Mouse (Mus musculus) liver, postnatal 0 days (tissue): Measurements from ENCODE around the gene Per1. TPM values are rescaled to one million over a fixed set of nuclear protein-coding genes. Genes with fewer than 3 reads are reported as not detected.

ENCODE experiments used
- ATAC-seq: fragments of 200-750 bp; cut with Nextera tagmentation; 2 replicates; pipeline ENCODE4 v1.8.0; 2017; ENCODE audit warnings: mild to moderate bottlenecking, moderate library complexity
- DNase-seq: peaks from one replicate; pipeline ENCODE4 v3.0.0-alpha.2; 2016
- H3K27ac ChIP-seq: fragments of 300-500 bp; sonication (generic); 2 replicates; pipeline ENCODE4 v1.5.1; 2014; ENCODE audit warnings: antibody characterized with exemption, moderate library complexity, mild to moderate bottlenecking, low read depth
- H3K27me3 ChIP-seq: fragments of 300-500 bp; sonication (generic); 2 replicates; pipeline ENCODE4 v1.6.1; 2014; ENCODE audit warnings: low read length, control low read depth, mixed read lengths; ENCODE audit not compliant: insufficient read depth
- H3K36me3 ChIP-seq: fragments of 300-500 bp; sonication (generic); replicated peaks from 2 replicates; pipeline ENCODE4 v1.6.1; 2014; ENCODE audit warnings: mild to moderate bottlenecking, control low read depth, low read length, moderate library complexity, mixed read lengths; ENCODE audit not compliant: insufficient read depth
- H3K4me1 ChIP-seq: fragments of 300-500 bp; sonication (generic); 2 replicates; pipeline ENCODE4 v1.6.1; 2014; ENCODE audit warnings: antibody characterized with exemption, mild to moderate bottlenecking, control low read depth; ENCODE audit not compliant: insufficient read depth
- H3K4me2 ChIP-seq: fragments of 300-500 bp; sonication (generic); 2 replicates; pipeline ENCODE4 v1.6.1; 2014; ENCODE audit warnings: low read depth, mild to moderate bottlenecking, low read length, moderate library complexity, mixed read lengths
- H3K4me3 ChIP-seq: fragments of 300-500 bp; sonication (generic); 2 replicates; pipeline ENCODE4 v1.5.1; 2014; ENCODE audit warnings: low read depth, low read length
- H3K9ac ChIP-seq: fragments of 300-500 bp; sonication (generic); replicated peaks from 2 replicates; pipeline ENCODE4 v1.6.1; 2014; ENCODE audit warnings: mild to moderate bottlenecking, moderate library complexity
- H3K9me3 ChIP-seq: fragments of 300-500 bp; sonication (generic); 2 replicates; pipeline ENCODE4 v1.6.1; 2016; ENCODE audit warnings: mild to moderate bottlenecking, control low read depth, low read length, mixed read lengths
- CTCF ChIP-seq: sonication (generic); IDR thresholded peaks from 2 replicates; pipeline ENCODE4 v1.5.1; 2016; ENCODE audit warnings: antibody characterized with exemption, low read depth
- EP300 ChIP-seq: IDR thresholded peaks from 2 replicates; pipeline ENCODE4 v1.6.1; 2016; ENCODE audit warnings: antibody characterized with exemption, low read depth, mild to moderate bottlenecking
- WGBS: fragments of 180-500 bp; shearing (Covaris S2); extraction: QIAGEN DNeasy Blood & Tissue Kit; methylation state at CpG from one replicate; pipeline ENCODE4 v1.1.7; 2014; ENCODE audit not compliant: insufficient replicate concordance; 5-methylcytosine and 5-hydroxymethylcytosine counted together
- polyA plus RNA-seq: library from polyadenylated mRNA; unstranded; fragments of >200 nt; fragmentation: Nextera tagmentation; extraction: Ambion mirVana; gene quantifications from 2 replicates; pipeline ENCODE4 v1.2.1, GENCODE M21; 2015

The Per1 gene
- polyA plus RNA-seq, 1 experiment from 2014 or later, result 8.2 TPM

GRCm38 (mm10) chr11:69078041-69078440, 17.0 kb upstream of the Per1 start:
- DNase-seq (no peak), ATAC-seq (no peak)
- H3K36me3 ChIP-seq, result no peaks in the 10 kb centered on the region
- no peak overlapping the region for H3K4me2 ChIP-seq
- TF ChIP-seq CTCF (no peak), EP300 (no peak)
- H3K9me3 ChIP-seq, result no peaks in the 10 kb centered on the region
- peaks cover 17% of the 10 kb centered on the region for H3K4me1 ChIP-seq
- no peak overlapping the region for H3K9ac ChIP-seq
- no peak overlapping the region for H3K4me3 ChIP-seq
- WGBS, result 74% methylated on average over 6 of the region's 6 CpGs
- H3K27me3 ChIP-seq, result no peaks in the 10 kb centered on the region
- no peak overlapping the region for H3K27ac ChIP-seq

- Histone ChIP-seq H3K27me3 (no peaks in the 10 kb centered on the region), H3K27ac (no peak overlapping the region), H3K4me1 (peaks cover 12% of the 10 kb centered on the region), H3K4me3 (no peak overlapping the region), H3K36me3 (no peaks in the 10 kb centered on the region), H3K9me3 (no peaks in the 10 kb centered on the region), H3K4me2 (no peak overlapping the region), H3K9ac (no peak overlapping the region)
- ATAC-seq (peak; percentile 43; the same call in 1 of the 2 replicates), DNase-seq (peak; percentile 48)
- 59% methylated on average over 5 of the region's 5 CpGs for WGBS
- TF ChIP-seq CTCF, result no peak
- no peak for TF ChIP-seq EP300
Observed at GRCm38 (mm10) chr11:69078805-69079438, 16.1 kb upstream of the Per1 start.

GRCm38 (mm10) chr11:69080102-69080854, 14.7 kb upstream of the Per1 start:
- Histone ChIP-seq H3K4me3 (no peak overlapping the region), H3K27me3 (no peaks in the 10 kb centered on the region), H3K9me3 (no peaks in the 10 kb centered on the region), H3K36me3 (no peaks in the 10 kb centered on the region), H3K4me1 (peaks cover 6% of the 10 kb centered on the region; the same call in 1 of the 2 replicates), H3K9ac (no peak overlapping the region), H3K27ac (0 out of 2 replicates have a peak overlapping the region, but pooled peaks have one; percentile 34), H3K4me2 (no peak overlapping the region)
- TF ChIP-seq CTCF (no peak), EP300 (no peak)
- DNase-seq, result peak; percentile 25
- peak; percentile 80 for ATAC-seq
- 66% methylated on average over 15 of the region's 15 CpGs for WGBS

- Histone ChIP-seq H3K9me3 (no peaks in the 10 kb centered on the region), H3K27me3 (no peaks in the 10 kb centered on the region), H3K27ac (no peak overlapping the region), H3K4me3 (no peak overlapping the region), H3K9ac (no peak overlapping the region), H3K36me3 (no peaks in the 10 kb centered on the region), H3K4me2 (no peak overlapping the region), H3K4me1 (peaks cover 6% of the 10 kb centered on the region; the same call in 1 of the 2 replicates)
- ATAC-seq (no peak), DNase-seq (no peak)
- 76% methylated on average over 8 of the region's 8 CpGs for WGBS
- TF ChIP-seq EP300 (no peak), CTCF (no peak)
Observed at GRCm38 (mm10) chr11:69080855-69081222, 14.2 kb upstream of the Per1 start.

GRCm38 (mm10) chr11:69081613-69082012, 13.4 kb upstream of the Per1 start:
- Histone ChIP-seq H3K27ac (no peak overlapping the region), H3K4me3 (no peak overlapping the region), H3K9ac (no peak overlapping the region), H3K4me1 (peaks cover 6% of the 10 kb centered on the region; the same call in 1 of the 2 replicates), H3K4me2 (no peak overlapping the region), H3K9me3 (no peaks in the 10 kb centered on the region), H3K27me3 (no peaks in the 10 kb centered on the region), H3K36me3 (no peaks in the 10 kb centered on the region)
- WGBS, result 77% methylated on average over 7 of the region's 7 CpGs
- TF ChIP-seq CTCF, result no peak
- TF ChIP-seq EP300, result no peak
- ATAC-seq (no peak), DNase-seq (no peak)

- no peak overlapping the region for H3K4me3 ChIP-seq
- H3K9ac ChIP-seq, result no peak overlapping the region
- no peaks in the 10 kb centered on the region for H3K9me3 ChIP-seq
- peaks cover 12% of the 10 kb centered on the region for H3K36me3 ChIP-seq
- ATAC-seq, result no peak
- no peak overlapping the region for H3K27ac ChIP-seq
- no peak overlapping the region for H3K4me2 ChIP-seq
- DNase-seq, result no peak
- TF ChIP-seq CTCF, result no peak
- TF ChIP-seq EP300, result no peak
- 75% methylated on average over 6 of the region's 6 CpGs for WGBS
- H3K4me1 ChIP-seq, result peaks cover 22% of the 10 kb centered on the region
- no peaks in the 10 kb centered on the region for H3K27me3 ChIP-seq
Observed at GRCm38 (mm10) chr11:69085608-69086007, 9.4 kb upstream of the Per1 start.
